Mouse (Mus musculus) urinary bladder, postnatal 4 days (tissue): ENCODE results near the gene Prrt2.

ENCODE experiments used
- DNase-seq, 2 experiments: peaks; one replicate each; pipeline ENCODE4 v3.0.0; 2021 to 2022; ENCODE audit warnings: low spot score in 2 of 2

The Prrt2 gene

DNA sequence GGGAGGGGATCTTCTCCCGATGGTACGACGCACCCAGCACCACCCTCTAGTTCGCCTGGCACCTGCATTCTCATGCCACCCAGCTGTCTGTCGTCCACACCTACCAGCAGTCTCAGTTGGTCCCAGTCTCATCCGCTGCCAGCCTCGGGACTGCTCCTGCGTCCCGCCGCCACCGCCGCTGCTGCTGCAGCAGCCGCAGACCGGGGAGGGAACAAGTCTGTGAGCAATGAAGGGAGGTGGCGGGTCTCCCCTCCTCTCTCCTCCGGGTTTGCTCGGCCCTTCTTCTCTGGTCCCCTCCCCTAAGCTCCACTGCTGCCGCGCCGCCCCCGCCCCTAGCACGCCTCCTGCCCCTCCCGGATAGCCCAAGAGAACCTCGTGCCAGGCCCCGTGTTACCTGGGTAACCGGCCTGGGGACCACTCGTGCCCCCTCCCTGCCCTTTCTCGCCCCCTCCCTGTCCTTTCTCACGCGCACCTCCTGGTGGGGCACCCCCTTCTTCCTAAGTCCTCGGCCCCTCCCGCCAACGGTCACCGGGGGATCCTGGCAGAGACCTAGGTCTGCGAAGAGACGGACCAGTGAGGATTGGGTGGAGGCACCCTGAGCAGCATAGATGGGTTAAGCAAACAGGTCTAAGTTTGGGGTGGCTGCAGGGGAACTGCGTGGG lies at the start of gene Prrt2, which contains the start of gene Gm42742:
Prrt2 (minus strand) TSS at position 311 of the 662 bp plus-strand sequence.
Gm42742 (minus strand) TSS at position 197 of the 662 bp plus-strand sequence.
- peak in 1 of 2 experiments; percentile 61 for DNase-seq

DNA sequence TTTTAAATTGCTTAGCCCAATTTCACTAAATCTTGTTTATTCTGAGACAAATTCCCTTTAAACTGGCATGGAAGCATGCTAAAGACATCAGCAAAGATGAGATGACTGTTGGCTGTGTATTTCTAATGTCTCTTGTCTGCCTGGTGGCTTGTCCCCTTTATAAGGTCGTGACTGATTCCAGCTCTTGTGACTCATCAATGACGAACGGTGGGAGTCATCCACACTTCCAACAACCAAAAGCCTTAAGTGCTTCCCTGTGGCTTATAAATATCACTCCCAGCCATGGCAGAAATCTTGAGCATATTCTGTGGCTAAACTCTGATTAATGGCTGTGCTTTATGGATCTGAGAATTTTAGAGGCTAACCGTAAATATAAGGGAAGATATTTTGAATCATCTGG lies 45.3 kb upstream of the Prrt2 start:
- no peak for DNase-seq

DNA sequence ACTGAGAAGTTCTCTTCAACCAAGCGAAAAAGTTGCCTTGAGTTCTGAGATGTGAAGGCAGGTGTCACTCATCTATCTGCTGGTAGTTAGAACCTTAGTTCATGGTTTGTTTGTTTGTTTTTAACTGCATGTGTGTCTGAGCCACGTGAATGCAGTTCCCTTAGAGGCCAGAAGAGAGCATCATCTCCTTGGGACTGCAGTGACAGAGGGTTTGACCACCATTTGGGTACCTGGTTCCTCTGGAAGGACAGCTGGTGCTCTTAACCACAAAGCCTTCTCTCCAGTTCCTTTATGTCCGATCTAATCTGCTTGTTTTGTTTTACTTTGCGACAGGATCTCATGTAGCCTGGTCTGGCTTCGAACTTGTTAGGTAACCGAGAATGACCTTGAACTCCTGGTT lies 44.5 kb upstream of the Prrt2 start:
- no peak for DNase-seq

DNA sequence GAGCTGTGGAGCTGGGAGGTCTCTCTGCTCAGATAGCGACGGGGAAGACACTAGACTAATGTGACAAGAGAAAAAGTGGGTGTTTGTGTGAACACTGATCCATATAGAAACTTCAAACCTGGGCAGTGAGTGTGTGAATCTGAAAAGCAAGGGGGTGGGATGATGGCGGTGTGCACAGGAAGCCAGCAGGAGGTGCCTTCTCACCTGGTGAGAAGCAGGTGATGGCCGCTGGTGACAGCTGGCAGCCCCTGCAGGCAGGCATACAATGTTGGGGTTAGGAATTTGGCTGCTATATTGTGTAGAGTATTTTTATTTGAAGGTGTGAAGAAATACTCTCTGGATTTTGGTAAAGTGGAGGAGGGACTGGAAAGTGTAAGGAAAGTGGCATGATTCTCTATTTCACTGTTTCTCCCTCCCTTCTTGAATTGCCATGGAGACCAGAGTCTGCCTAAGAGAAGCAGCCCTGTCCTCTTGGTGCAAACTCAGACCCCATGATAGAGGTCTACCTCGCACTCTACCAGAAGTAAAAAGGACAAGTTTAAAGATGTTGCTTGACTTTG lies 34.1 kb upstream of the Prrt2 start:
- DNase-seq = no peak

DNA sequence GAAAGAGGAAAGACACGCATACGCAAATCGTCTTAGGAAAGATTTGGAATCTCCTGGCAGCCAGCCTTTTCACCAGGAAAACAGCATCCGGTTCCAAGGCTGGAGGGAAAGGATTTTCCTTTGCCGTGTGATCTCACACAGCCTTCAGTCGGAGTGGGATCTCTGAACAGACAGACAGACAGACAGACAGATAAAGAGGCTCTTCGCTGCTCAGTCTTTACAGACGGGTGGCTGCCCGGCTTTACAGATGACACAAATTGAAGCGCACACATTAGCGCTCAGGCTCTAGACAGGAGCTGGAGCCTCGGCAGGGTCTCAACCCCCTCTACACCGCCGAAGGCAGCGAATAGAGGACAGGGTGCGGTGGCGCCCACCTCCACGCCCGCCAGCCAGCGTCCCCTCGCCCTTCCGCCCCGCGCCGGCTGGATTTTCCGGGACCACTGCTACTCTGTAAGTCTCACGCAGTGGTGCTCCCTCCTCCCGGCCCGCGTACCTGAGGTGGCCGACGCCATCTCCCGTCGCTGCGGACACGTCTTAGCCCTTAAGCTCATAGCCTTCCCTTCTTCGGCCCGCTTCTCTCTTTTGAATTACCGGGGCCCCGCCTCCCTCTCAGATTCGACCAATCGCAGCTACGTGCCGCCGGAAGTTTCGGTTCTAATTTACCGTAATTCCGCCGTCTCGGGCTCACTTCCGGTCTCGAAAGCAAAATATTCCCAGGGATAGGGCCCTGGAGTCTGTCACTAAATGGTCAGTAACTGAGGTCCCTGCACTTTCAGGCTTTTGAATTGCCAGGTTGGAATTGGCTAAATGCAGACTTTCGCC lies 21.1 kb upstream of the Prrt2 start, which contains the start of gene Kif22:
Kif22 (minus strand) TSS at position 621 of the 822 bp plus-strand sequence.
- DNase-seq = peak; percentile 84 to 90

DNA sequence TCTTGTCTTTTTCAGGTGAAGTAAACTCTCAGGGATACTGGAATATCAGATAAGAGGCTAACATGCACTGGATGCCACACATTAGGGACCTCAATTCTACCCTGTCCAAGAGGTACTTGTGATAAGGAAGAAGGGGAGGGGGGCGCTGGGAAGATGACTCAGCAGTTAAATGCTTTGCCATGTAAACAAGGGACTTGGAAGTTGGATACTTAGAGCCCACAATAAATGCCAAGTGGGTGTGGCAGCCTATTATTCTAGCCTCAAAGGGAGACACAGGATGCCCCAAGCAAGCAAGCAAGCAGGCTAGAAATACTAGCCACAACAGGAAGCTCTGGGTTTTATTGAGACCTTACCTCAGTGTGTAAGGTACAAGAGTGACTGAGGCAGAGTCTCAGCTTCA lies 10.2 kb upstream of the Prrt2 start:
- DNase-seq = no peak

DNA sequence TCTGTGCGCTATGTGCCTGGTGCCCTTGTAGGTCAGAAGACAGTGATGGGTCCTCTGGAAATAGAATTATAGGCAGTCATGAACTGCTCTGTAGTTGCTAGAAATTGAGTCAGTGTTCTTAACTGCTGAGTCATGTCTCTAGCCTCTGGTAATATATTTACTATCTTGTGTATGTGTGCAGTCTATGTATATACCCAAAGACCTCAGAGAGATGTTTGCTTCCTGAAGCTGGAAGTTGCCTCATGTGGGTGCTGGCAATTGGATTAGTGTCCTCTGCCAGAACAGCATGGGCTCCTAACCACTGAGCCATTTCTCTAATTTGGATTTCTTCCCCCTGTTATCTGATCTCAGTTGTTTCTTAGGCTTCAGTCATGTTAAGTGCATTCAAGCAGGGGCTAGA lies 9.2 kb upstream of the Prrt2 start:
- no peak for DNase-seq

DNA sequence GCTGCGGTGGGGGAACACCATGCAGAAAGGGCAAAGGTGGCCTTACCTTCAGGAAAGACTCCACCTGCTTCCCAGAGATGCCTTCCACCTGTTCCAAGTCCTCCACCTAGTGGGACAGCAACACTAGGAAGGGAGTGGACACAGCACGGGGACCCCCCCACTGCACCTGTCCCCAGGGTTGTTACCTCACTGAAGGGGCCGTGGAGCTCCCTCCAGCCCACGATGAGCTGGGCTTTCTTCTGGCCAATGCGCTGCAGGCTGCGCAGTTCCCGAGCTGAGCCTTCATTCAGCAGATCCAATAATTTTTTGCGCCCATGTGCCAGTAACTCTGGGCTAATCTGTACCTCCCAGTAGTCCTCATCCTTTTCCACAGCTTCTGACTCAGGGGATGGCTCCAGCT lies 6.9 kb upstream of the Prrt2 start:
- no peak for DNase-seq

DNA sequence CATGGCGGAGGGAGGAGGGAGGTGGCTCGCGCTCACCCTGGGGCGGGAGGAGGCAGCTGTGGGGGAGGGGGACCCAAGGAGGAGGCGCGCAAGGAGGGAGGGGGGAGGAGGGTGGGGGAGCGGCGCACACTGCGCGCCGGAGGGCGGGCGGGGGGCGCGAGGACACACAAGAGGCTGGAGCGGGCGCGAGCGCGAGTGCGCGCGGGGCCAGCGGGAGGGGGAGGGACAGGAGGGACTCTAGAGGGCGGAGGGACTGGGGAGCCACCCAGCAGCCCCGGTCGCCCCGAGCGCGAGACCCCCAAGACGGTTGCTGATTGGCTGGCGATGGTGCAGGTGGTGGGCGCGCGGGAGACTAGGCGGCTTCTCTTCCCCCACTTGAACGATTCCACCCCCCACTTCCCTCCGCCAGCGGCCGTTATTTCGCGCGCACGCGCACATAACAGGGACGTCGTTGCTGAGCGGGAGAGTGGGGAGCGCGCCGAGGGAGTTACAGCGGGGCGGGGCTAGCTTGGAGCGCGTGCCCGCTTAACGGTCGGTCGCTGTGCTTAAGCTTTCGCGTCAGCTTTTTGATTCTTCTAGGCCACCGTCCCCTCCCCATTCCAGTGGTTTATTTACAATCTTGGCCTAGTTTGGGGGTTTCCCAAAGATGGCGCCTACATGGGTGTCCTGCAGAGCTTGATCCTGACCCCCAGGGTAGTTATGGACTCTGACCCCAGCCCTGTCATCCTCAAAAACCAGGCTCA lies 6.1 kb upstream of the Prrt2 start, which contains the start of gene Maz:
Maz (minus strand) TSS at position 54 of the 743 bp plus-strand sequence.
- DNase-seq = peak; percentile 99 to 100

DNA sequence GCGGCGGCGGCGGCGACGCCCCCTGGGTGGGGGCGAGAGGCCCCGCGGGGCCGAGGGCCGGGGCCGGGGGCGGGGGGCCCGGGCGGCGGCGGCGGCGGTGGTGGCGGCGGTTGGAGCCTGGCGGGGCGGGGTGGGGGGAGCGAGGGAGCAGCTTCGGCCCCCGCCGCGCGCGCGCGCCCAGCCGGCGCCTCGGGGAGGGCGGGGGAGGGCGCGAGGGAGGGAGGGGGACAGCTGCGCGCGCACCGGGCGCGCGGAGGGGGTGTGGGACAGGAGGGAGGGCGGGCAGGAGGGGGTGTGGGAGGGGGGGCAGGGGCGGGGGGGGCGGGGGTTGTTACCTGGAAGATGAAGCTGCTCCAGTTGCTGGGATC lies 5.6 kb upstream of the Prrt2 start:
- no peak for DNase-seq

DNA sequence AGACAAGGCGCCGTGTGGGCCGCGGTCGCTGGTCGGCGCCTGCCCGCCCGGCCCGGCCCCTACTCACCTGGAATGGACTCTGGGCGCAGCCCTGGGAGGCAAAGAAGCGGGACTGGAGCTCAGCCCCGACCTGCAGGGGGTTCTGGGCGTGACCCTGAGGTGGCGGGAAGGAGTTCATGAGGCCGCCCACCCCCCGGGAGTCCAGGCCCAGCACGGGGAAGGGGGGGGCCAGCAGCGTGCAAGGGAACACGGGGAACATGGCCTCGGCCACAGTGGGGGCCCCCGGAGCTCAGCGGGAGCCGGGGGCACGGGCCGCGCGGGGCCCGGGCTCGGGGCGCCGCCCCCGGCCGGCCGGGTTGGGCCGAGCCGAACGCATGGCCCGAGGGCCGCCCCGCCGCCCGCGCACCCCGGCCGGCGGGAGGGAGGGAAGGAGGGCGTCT lies 5.2 kb upstream of the Prrt2 start:
- DNase-seq = peak; percentile 71 to 72

DNA sequence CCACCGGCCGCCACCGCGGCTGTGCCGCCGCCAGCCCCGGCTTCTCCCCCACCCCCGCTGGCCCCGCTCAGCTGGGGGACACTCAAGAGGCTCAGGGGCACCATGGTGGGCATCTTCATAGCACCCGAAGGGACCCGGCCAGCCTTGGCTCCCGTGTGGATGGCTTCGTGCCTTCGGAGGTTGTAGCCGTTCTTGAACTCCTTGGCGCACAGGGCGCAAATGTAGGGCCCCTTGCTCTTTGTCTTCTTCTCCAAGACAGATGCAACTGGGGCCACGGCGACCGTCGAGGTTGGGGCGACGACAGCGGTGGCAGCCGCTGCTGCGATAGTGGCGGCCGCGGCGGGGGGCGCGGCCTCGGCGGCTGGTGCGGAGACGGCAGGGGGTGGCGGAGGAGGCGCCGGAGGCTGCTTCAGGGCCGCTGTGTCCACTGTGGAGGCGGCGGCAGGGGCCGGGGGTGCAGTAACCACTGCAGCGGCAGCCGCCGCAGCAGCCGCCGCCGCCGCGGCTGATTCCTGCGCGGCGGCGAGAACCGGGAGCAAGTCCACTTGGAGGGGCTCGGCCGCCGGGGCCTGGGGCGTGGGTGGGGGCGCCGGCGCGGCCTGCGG lies 4.6 kb upstream of the Prrt2 start:
- peak in 1 of 2 experiments; percentile 55 for DNase-seq

DNA sequence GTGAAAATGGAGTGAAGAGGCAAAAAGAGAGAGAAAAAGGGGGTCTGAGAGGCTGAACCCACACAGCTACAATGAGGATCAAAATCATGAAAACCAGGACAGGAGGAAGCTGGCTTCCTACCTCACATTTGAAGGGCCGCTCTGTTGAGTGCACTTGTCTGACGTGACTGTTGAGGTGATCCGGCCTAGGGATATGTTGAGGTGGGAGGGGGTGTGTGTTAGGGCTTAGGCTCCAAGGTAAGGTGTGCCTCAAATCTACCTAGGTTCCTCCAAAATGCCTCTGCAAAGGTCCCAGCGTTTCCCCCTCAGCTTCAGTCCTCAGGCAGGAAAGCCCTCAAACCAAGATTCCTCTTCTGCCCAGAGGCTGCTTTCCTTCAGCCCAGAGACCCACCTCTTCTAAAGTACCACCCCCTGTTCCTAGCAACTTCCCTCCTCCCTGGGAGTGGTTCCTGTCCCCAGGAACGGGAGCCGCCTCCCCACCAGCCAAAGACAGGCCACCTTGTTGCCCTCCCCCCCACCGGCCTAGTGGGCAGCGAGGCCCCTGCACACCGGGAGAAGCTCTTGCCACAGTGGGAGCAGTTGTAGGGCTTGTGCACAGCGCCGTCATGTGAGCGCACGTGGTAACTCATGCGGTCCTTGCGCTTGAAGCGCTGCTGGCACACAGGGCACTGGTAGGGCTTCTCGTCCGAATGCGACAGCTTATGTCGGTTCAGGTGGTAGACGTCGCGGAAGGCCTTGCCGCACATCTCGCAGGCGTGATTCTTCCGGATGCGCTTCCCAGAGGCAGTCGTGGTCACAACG lies 3.9 kb upstream of the Prrt2 start:
- DNase-seq = peak in 1 of 2 experiments; percentile 73

DNA sequence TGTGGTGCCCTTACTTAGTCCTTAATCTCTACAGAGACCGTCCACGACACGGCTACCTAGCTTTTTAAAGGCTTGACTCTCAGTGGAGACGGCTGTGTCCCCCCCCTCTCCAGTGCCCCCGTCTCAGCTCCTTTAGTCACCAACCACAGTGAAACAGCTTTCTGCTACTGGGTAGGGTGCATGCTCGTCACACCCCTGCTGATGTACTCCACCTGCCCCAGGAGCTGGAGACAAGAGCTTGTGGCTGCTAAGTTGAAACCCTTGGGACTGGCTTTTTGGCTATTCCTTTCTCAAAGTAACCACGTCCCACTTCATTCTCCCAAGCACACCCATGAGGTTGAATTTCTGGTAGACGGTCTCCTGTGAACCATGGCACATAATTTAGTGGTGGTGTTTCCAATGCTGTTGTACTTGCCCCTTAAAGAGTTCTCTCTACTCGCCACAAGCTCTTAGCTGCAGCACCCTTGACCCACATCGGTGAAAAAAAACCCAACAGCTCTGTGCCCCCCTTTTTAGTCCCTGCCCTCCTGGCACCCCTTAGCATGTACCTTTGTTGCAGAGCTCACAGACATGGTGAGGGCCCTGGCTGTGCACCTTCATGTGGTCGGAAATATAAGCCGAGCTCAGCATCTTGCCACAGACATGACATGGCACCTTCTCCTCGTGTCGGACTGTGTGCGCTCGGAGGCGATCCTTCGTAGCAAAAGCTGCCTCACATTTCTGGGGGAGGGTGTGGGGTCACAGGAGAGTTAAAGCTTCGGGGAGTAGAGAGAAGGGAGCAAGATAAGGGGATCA lies 3.1 kb upstream of the Prrt2 start:
- DNase-seq = no peak

DNA sequence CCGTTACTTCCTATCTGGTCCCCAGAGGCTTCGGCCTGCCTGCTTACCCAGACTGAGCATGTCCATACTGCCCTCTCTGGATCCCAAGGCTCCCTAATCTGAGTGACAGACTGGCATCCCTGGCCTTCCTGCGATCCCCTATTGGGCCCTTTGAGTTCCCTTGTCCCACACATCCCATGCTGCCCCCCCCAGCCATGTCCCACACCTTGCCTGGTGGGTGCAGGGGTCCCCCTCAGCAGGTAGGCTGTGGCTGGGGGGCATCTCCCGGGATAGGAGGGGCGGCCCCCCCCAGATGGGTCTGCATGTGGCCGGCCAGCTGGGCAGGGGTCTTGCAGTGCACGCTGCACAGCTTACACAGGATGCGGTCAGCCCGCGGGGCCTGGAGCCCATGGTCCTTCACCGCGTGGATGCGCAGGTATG lies 2.3 kb upstream of the Prrt2 start:
- DNase-seq = no peak

DNA sequence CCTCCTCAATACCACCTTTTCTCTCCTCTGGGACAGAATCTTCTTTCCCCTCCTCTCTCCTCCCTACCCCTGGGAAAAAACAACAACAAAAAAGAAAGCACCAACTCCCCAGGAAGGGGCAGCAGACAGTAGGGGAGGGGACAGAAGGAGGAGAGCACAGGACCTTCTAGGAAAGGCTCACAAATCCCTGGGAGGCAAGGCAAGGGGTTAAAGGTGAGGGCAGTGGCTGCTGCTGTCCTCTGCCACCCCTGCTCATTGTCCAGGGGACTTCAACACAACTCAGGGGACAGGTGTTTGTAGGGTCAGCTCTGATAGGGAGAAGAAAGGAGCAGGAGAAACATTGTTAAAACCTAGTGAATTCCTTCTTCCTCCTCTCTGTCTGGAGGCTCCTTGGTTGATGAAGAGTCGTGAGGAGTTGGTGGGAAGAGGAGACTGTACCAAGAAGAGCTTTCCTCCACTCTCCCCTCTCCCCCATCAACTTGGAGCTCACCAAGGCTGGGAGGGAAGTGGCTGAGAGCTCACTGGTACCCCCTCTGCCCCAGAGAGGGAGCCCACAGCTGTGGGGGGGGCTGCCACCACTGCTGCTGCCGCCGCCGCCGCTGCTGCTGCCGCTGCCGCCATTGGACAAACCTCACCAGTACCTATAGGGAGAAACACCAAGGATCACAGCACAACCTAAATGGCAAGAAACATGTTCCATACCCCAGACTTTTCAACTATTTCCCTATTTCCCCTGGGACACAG lies 1.7 kb upstream of the Prrt2 start:
- DNase-seq = no peak

DNA sequence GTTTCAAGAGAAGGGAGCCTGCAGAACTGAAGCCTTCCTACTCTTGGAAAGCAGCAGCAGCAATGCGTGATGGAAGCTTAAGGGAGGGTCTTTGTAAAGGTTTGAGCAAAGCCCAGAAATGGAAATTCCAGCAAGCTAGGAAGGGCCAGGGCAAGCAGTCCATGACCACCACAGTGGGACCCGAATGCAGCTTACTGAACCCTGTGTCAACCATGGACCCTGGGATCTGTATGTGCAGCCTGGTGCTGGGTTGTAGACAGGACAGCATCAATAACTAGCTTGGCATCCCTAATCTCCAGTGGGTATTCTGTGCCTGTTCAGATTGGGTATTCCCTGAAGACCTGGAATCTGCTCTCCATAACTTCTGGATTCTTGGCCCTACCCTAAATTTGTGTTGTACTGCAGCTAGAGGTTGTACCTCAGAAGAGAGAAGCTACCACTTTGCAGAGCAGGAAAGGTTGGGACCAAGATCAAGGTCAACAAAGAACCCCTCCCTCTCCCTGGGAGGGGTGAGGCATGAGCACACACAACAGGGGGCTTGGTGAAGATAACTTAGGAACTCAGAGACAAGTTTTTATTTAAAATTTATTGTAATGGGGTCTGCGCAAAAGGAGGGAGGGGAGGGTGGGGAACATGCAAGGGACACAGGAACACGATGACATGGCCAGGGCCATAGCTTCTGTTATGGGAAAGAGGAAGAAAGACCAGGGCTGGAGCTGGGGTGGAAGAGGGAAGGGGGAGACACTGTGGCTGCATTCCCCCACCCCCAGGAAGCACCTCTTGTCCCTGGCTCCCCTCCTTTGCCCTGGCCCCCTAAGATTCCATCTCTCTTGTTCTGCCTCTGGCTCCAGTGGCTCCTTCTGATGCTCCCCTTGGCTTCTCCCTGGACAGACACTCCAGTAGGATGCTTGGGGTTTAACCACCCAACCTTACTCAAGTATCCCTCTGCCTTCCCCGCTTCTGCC lies 834 bp upstream of the Prrt2 start:
- DNase-seq = no peak

DNA sequence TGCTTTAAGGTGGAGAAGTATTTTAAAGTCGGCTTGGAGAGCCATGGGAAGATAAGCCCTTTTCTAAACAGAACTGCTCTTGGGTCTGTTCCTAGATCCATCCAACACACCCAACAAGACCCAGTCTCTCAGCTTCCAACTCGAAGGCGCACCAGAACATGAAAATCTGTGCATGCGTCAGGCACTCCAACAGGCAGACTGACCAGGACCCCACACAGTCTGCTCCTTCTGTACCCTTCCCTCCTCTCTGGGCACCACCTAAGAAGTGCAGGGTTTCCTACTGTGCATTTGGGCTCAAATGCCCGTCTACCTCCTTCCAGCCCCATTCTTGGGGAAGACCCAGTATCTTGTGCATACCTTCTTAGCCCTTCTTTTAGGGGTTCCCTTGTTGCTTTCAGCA lies 520 bp downstream of the Prrt2 start:
- DNase-seq = no peak
